9 mouse cellular contexts compared by ENCODE assay signal in the genomic region with DNA sequence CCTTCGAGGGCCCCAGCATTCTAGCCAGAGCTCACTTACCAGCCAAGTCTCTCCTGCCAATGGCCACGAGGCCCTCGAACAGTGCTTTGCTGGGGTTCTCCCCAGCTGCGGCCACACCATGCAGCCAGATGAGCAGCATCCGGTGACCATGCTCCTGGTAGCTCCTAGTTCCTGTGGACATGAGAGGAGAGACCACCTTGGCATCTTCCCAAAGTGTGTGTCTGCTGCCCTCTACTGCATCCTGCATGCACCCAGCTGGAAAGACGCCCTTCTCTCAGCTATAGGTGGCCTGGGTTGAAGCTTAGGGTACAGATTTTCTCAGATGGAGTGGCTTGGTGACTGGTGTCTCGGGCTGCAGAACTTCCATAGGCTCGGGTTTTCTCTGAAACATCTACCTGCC. TPM values are rescaled to one million over a fixed set of nuclear protein-coding genes. Genes with fewer than 3 reads are reported as not detected.
A peak's percentile ranks its signal among the peaks of the same experiment; 100 is the strongest.
DNase-seq lines count a peak whose midpoint lies in the region; ATAC-seq and TF ChIP-seq lines count a peak whose summit lies in the region.
"Had no signal": no experiment of that assay in that cellular context is flagged by ENCODE, and none has a peak within 500 bp of the region (broad histone marks: within the 10 kb centered on the region; RNA-seq: fewer than 3 reads in every experiment).

No protein-coding gene starts in this region.

- no peak for TF ChIP-seq EP300 in CH12.LX (IDR thresholded peaks at IDR 0.05; ENCODE audit: low read length)

- H3K9me3 ChIP-seq in CH12.LX (replicated peaks; ENCODE audit: low read length), result no peaks in the 10 kb centered on the region
- H3K9me3 ChIP-seq in lung, embryonic 16.5 days (ENCODE audit: control insufficient read depth, low read length), result no peaks in the 10 kb centered on the region
- H3K9me3 ChIP-seq: heart, embryonic 15.5 days; limb, embryonic 13.5 days had no signal

- peak; percentile 59 for ATAC-seq in lung, embryonic 16.5 days (ENCODE audit: low read depth)

- no peaks in the 10 kb centered on the region for H3K36me3 ChIP-seq in CH12.LX (replicated peaks in 1 of 2; ENCODE audit: control insufficient read depth in 1 of 2, insufficient read depth in 1 of 2, low read length in 1 of 2)
- no peaks in the 10 kb centered on the region for H3K36me3 ChIP-seq in lung, embryonic 16.5 days (ENCODE audit: control insufficient read depth, insufficient read depth, low read length)
- H3K36me3 ChIP-seq: heart, embryonic 15.5 days; limb, embryonic 13.5 days had no signal

- H3K27ac ChIP-seq in CH12.LX (ENCODE audit: insufficient read depth, low read depth), result no peak overlapping the region
- H3K27ac ChIP-seq in bone marrow, adult 2 months (ENCODE audit: control insufficient read depth, insufficient read depth, low read depth, low read length, poor library complexity), result no peak overlapping the region
- no peak overlapping the region for H3K27ac ChIP-seq in lung, embryonic 16.5 days (ENCODE audit: low read length)
- H3K27ac ChIP-seq: heart, embryonic 15.5 days; limb, embryonic 13.5 days had no signal

- no peaks in the 10 kb centered on the region for H3K79me2 ChIP-seq in CH12.LX (replicated peaks; ENCODE audit: control insufficient read depth, extremely low read depth, insufficient read depth, poor library complexity, severe bottlenecking)

- dilution Hi-C loops in CH12.LX (cut with MboI; ENCODE audit: extremely low pct_ligation_motif_present, extremely low pct_unique_long_range_greater_than_20kb, low sequenced_read_pairs), result no loop called here

- peak; percentile 57 for TF ChIP-seq RAD21 in CH12.LX (IDR thresholded peaks at IDR 0.05; ENCODE audit: low read depth, low read length)

- 39% methylated on average over 8 of the region's 8 CpGs for WGBS in bone marrow, adult 2 months
- 37% methylated on average over 8 of the region's 8 CpGs for WGBS in lung, embryonic 16.5 days

- H3K27me3 ChIP-seq in CH12.LX (replicated peaks), result no peaks in the 10 kb centered on the region
- H3K27me3 ChIP-seq in lung, embryonic 16.5 days (ENCODE audit: control insufficient read depth, insufficient read depth, low read depth, low read length), result no peaks in the 10 kb centered on the region
- H3K27me3 ChIP-seq: heart, embryonic 15.5 days; limb, embryonic 13.5 days had no signal

- no peak overlapping the region for H3K4me2 ChIP-seq in CH12.LX (ENCODE audit: insufficient read depth, low read depth, poor library complexity, severe bottlenecking)
- H3K4me2 ChIP-seq in lung, embryonic 16.5 days (ENCODE audit: low read depth, low read length), result no peak overlapping the region
- H3K4me2 ChIP-seq: heart, embryonic 15.5 days; limb, embryonic 13.5 days had no signal

- no peak overlapping the region for H3K4me3 ChIP-seq in CH12.LX (replicated peaks in 1 of 3; ENCODE audit: low read depth in 2 of 3, low read length in 2 of 3, poor library complexity in 1 of 3)
- no peak overlapping the region for H3K4me3 ChIP-seq in bone marrow, adult 2 months (replicated peaks; ENCODE audit: control insufficient read depth, low read depth, low read length)
- no peak overlapping the region for H3K4me3 ChIP-seq in lung, embryonic 16.5 days (ENCODE audit: low read length)
- H3K4me3 ChIP-seq: heart, embryonic 15.5 days; limb, embryonic 13.5 days had no signal

- DNase-seq in kidney, postnatal 10 days, result peak; percentile 58
- no peak for DNase-seq in kidney, postnatal 25 days
- no peak for DNase-seq in CH12.LX (ENCODE audit: extremely low read depth)
- DNase-seq in frontal cortex, adult 2 months (ENCODE audit: extremely low spot score in 1 of 2, low spot score in 1 of 2), result no peak
- DNase-seq in ovary, postnatal 36 days (ENCODE audit: low spot score), result no peak

- in situ Hi-C loops in CH12.LX (cut with MboI; ENCODE audit: low pct_ligation_motif_present, low pct_unique_long_range_greater_than_20kb, low sequenced_read_pairs), result no loop called here

- H3K4me1 ChIP-seq in CH12.LX (ENCODE audit: control insufficient read depth in 1 of 2, insufficient read depth in 2 of 2), result peaks cover 0 to 2% of the 10 kb centered on the region in 2 experiments; a peak in 1 of 4 replicates
- H3K4me1 ChIP-seq in bone marrow, adult 2 months (ENCODE audit: control insufficient read depth, insufficient read depth, low read length), result no peaks in the 10 kb centered on the region
- H3K4me1 ChIP-seq in lung, embryonic 16.5 days (replicated peaks; ENCODE audit: control insufficient read depth, insufficient read depth, low read length), result peaks cover 12% of the 10 kb centered on the region; the same call in 1 of the 2 replicates
- H3K4me1 ChIP-seq: heart, embryonic 15.5 days had no signal

- no peak for TF ChIP-seq POLR2A in CH12.LX (IDR thresholded peaks at IDR 0.05; ENCODE audit: low read depth, low read length)
- no peak for TF ChIP-seq POLR2A in bone marrow, adult 2 months (IDR thresholded peaks at IDR 0.05; ENCODE audit: borderline replicate concordance, control insufficient read depth, low read depth, low read length)

- TF ChIP-seq CTCF in CH12.LX (conservative IDR thresholded peaks at IDR 0.05 in 1 of 2, IDR thresholded peaks at IDR 0.05 in 1 of 2; ENCODE audit: low read depth in 2 of 2, low read length in 2 of 2), result peak in 1 of 2 experiments; percentile 63; a peak in 2 of 4 replicates
- peak; percentile 41 for TF ChIP-seq CTCF in bone marrow, adult 2 months (IDR thresholded peaks at IDR 0.05; ENCODE audit: control insufficient read depth, insufficient read depth, low read length)

- no peak overlapping the region for H3K9ac ChIP-seq in CH12.LX (ENCODE audit: insufficient read depth, low read depth)
- H3K9ac ChIP-seq in lung, embryonic 16.5 days (ENCODE audit: low read length), result no peak overlapping the region
- H3K9ac ChIP-seq: heart, embryonic 15.5 days; limb, embryonic 13.5 days had no signal

TF ChIP-seq in CH12.LX, 34 proteins besides CTCF, POLR2A, EP300 and RAD21:
- TF ChIP-seq UBTF (IDR thresholded peaks at IDR 0.05; ENCODE audit: low read depth, low read length), result no peak
- TF ChIP-seq SMC3 (IDR thresholded peaks at IDR 0.05; ENCODE audit: low read depth, low read length), result peak; percentile 33

RNA-seq across cellular contexts. Expression of a gene that starts 17.8 kb away (rescaled TPM):
- total RNA-seq in CH12.LX (2012; rRNA removed), result not detected in 2 replicates
- not detected in 2 replicates for total RNA-seq in CH12.LX (2014; rRNA removed)
- polyA plus RNA-seq in CH12.LX (2012; ENCODE audit: insufficient read length, low read depth), result not detected in 2 replicates
- polyA plus RNA-seq in bone marrow, adult 2 months (2011; ENCODE audit: insufficient read depth, insufficient read length, low replicate concordance, missing spikeins), result 1.2 TPM in 1 of 2 replicates, not detected in the other
- polyA plus RNA-seq in lung, embryonic 16.5 days (2015; fragmentation: Nextera tagmentation; extraction: Ambion mirVana), result not detected in 2 replicates
- polyA plus RNA-seq in frontal cortex, adult 2 months (2012; rRNA removed), result 2.3 and 2.4 TPM in 2 replicates
- polyA plus RNA-seq: heart, embryonic 15.5 days; limb, embryonic 13.5 days had no signal

RNA-seq across cellular contexts. Expression of a gene that starts 41.4 kb away (rescaled TPM):
- total RNA-seq in CH12.LX (2012; rRNA removed) (40.4 and 43.2 TPM in 2 replicates), CH12.LX (2014; rRNA removed) (131 and 136 TPM in 2 replicates)
- polyA plus RNA-seq in CH12.LX (2012; ENCODE audit: insufficient read length, low read depth), result 43.4 and 48.9 TPM in 2 replicates
- 7.8 and 16.5 TPM in 2 replicates for polyA plus RNA-seq in bone marrow, adult 2 months (2011; ENCODE audit: insufficient read depth, insufficient read length, low replicate concordance, missing spikeins)
- 98.9 and 99.2 TPM in 2 replicates for polyA plus RNA-seq in lung, embryonic 16.5 days (2015; fragmentation: Nextera tagmentation; extraction: Ambion mirVana)
- 26.9 and 28.9 TPM in 2 replicates for polyA plus RNA-seq in frontal cortex, adult 2 months (2012; rRNA removed)
